Mouse (Mus musculus) gastrocnemius, adult 8-10 months (tissue): ENCODE measurements around the gene Csrnp1. TPM values are rescaled to one million over a fixed set of nuclear protein-coding genes. Genes with fewer than 3 reads are reported as not detected.

Experiments used
- DNase-seq, 2 experiments: peaks; one replicate each; pipeline ENCODE4 v3.0.0; 2022; ENCODE audit warnings: low spot score in 2 of 2
- total RNA-seq, 4 experiments: library from RNA; stranded (reverse); gene quantifications; 2 replicates each; pipeline ENCODE4 v1.2.4; 2022

Csrnp1 gene
- total RNA-seq, 4 experiments from 2014 or later: 3.6 to 10.2 (median 5.9) TPM

DNA sequence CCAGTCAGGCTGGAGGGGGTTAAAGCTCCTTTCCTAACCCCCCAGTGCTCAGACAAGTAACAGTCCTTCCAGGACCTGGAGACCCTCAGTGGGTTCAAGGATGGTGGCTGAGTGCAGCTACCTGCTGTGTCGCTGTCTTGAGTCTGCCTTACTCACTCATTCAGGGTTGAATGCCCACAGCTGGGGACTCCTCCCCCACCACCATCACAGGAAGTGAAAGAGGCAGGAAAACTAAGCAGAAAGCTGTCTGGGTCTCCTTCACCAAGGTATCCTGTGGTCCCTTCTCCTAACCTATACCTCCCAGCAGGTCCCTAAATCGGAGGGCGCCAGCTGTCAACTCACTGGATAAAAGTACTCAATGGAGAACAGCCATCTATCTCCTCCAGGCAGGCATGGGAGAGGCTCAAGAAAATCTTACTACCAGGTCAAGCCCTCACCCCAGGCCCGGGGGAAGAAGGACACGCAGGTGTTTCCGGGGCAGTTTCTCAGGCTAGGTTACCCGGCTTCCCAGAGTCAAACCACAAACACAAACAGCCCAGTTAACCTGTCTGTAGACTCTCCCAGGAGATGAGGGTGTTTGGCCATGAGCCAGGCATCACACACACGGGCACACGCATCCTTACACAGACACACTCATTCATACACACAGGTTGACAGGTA is 6.2 kb downstream of the Csrnp1 start:
- DNase-seq: no peak

DNA sequence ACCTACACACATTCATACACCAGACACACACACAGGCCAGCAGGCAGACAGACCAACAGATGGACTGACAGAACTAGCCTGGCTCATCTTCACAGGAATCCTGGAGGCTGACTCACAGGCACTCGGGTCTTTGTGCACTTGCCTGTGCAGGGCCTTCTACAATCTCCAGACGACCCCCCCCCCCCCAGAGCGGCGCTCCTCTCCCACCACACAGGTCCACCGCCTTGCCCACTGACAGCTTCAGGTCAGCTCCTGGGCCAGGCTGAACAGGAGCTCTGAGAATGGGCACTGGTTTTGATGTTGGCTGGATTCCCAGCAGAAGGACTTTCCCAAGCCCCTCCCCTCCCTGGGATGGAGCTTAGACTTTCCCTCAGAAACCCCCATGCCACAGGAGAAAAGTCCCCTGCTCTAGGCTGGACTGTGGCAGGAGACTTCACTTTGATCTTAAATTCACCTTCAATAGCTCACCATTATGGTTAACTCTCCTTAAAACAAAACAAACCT is 6.8 kb downstream of the Csrnp1 start:
- DNase-seq: no peak

DNA sequence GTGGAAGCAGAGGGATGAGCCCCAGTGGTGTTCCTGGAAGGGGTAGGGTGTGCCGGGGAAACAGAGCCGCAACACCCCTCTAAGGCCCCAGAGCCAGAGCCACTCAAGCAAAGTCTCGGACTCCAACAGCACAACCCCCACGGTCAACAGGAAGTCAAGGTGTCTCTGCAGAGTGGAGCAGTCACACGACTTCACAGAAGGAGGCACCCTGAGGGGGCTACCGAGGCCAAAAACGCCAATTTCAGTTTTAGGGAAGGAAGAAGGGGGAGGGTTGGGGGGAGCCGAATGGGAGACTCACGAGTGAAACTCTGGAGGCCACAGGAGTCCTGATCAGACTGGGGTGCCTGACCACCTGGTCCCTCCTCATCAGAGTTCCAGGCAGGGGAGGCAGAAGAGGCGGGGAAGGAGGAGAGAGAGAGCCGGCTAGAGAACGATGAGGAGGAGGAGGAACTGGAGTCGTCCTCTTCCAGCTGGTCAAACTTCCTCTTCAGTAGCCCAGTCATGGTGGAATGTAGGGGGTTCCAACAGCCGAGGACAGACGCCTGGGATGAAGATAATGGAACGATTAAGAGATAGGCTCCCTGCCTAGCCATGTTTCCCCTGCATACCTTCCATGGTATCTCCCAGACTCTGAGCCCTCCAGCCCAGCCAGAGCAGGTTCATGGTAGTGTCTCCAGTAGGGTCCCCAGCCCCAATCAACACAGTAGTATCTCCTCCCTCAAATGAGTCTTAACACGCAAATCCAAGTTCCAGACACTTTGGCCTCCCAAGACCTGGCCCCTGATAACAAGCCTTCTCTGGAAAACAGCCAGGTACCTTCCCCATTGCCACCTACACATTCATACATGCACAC is 7.5 kb downstream of the Csrnp1 start:
- DNase-seq: no peak

DNA sequence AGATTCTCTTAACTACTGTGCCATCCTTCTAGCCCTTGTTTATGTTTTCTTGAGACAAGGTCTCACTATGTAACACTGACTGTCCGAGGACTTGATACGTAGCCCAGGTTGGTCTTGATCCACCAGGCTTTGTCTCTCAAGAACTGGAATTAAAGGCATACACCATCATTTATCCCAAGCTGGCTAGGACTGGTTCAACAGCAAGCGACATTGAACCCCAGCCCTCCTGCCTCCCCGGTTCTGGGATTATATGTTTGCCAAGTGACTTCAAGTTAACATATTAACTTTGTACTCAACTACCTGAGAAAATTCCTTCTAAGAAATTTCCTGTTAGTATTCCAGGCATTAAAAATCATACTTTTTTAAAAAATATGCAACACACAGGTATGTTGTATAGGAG is 9.2 kb downstream of the Csrnp1 start:
- DNase-seq: no peak

DNA sequence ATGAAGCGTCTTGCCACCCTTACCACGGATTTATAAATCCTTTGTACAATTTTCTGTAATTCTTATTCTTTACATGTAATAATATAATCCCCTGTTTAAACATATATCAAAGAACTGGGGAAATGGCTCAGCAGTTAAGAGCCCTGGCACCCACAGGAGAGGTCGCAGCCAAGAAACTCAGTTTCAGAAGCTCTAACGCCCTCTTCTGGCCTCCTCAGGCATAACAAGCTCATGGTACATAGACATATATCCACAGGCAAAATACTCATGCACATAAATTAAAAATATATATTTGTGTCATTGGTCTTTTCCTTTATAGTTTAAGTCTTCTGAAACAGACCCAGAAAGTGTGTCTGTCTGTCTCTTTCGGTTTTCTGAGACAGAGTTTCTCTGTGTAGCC is 9.8 kb downstream of the Csrnp1 start:
- DNase-seq: no peak

DNA sequence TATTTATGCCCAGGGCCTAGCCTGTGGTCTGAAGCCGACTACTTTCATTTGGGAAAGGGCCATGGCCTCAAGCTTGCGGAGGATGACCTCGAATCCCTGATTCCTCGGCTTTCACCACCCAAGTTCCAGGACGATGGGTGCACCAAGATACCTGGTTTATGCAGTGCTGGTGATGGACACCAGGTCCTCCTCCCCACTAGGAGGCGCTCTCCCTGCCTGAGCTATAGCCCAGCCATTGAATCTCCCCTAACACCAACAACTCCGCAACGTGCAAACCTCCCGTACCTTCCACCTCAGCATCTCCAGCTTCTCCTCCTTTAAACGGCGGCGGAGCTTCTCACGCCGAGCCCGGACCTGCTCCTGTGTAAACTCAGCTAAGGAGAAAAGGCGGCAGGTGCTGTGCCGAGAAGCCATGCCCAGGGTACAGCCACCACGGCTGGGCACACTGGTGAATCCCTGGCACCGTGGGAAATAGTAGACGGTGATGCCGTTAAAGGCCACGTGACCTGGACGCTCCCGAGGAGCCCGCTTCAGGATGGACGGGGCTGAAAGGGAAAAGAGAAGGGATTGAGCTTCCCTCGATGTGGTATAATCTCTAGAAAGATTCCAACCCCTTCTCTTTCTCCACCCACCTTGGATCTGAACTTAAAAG is 10.5 kb downstream of the Csrnp1 start:
- no peak for DNase-seq

DNA sequence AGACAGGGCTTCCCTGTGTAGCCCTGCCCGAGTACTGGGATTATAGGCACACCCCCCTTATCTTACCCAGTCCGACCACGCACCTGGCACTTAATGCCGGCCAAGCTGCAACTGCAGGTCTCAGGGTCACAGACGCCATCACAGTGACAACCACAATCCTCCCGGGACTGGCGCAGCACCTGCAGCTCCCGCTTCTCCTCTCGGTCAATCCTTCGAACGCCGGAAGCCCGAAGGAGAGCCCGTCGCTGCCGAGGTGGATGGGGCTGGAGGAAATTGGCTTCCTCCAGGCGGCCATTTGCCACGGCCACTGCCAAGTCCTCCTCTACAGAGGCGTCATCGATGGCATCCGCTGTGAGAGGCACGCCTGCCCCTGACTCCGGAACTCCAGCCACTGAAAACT is 11.2 kb downstream of the Csrnp1 start:
- no peak for DNase-seq

DNA sequence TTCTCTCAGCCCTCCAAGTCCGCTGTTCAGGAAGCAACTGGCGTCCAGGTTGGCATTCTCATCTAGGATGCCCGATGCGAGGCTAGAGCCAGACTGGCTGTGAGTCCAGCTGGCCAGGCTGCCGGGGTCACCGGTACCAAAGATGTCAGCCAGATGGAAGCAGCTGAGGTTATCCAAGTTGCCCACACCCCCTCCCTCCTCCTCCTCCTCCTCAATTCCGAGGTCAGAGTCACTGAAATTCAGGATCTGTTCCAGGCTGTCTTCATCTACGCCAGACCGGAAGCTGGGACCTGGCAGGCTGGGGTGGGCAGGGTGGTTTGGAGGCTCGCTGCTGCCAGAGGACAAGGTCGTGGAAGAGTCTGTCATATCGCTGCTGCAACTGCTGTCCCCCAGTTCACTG is 11.9 kb downstream of the Csrnp1 start:
- peak; percentile 32 to 70 for DNase-seq

DNA sequence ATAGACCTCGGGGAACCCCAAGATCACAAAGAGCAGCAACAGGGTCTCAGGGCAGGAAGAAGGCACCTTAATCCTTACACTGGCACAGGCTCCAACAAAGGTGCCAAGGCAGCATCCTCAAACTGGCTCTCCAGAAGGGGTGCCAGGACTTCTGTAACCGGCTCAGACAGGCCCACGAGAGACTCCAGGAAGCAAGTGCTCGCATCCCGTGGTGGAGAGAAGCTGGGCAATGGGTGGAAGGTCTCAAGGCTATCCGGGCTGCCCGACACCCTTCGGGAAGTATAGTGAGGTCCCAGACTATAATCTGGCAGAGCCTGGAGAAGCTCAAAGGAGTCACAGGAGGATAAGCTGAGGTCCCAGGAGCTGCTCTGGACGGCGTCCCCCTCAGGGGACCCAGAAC is 12.3 kb downstream of the Csrnp1 start:
- DNase-seq: no peak

DNA sequence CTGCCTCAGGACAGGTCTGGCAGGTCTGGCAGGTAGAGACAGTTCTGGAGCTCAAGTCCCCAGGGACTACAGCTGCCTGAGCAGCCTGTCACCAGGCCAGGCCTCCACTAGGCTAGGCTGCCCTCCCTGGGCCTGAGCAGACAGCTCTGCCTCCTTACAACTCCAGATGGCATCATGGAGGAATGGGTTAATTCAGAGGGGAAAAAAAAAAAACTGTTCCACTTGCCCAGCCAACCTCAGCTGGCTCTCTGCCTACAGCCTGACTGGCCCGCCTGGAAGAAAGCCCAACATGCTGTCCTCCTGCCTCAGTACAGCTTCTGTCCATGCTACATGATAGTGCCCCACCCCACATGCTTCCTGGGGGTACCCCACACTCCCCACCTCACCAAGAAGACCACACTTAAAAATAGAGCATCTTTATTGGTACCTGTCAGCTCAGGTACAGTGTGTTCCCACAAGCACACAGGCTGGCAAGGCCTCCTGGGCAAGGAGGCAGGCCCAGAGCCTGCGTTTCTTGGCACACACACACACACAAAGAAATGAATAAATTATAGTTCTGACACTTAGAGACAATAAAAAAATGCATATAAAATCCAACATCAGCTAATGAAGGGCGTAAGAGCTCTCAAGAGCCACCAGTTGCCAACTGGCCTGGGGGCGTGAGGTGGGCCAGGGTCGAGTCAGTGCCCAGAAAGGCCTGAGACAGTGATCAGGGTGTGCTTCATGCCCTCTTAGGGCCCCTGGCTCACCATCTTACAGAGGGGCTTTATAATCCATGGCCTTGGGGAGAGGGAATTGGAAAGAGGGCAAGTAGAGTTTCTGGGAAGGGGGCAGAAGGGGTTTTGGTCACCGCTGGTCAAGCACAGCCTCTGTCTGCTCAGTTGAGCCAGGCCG is 13.4 kb downstream of the Csrnp1 start:
- DNase-seq: no peak

DNA sequence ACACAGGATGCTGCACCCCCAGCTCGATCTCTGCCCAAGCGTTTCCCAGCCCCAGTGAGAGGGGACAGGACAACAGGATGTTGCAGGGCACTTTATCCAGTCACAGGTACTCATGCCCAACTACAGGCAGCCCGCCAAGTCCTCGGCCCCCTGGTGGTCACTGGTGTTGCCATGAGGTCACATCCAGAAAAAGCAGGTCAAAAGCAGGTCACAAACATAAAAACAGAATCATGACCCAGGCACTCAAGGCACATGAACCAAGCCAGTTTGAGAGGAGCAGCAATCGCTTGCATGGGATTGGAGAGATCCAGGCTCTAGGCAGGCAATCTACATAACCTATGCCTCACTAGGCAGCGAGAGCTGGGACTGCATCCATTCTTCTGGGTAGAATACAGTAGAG is 14.2 kb downstream of the Csrnp1 start:
- DNase-seq: no peak

DNA sequence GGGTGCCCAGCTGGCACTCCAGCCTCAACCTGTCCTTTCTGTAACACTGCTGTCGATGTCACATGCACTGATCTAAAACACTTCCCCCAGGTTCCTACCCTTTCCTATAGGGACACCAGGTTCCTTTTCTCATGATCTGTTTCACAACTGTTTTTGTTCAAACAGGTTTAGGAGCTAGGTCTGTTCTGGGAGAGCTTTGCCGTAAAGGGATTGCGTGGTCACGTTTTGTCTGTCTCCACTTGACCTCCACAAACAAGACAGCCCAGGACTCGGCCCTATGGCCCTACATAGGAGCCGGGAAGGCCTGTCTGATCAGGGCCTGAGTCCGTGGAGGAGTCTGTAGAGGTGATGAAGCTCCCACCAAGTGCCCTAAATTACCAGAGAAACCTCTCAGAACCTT is 14.6 kb downstream of the Csrnp1 start:
- no peak for DNase-seq

DNA sequence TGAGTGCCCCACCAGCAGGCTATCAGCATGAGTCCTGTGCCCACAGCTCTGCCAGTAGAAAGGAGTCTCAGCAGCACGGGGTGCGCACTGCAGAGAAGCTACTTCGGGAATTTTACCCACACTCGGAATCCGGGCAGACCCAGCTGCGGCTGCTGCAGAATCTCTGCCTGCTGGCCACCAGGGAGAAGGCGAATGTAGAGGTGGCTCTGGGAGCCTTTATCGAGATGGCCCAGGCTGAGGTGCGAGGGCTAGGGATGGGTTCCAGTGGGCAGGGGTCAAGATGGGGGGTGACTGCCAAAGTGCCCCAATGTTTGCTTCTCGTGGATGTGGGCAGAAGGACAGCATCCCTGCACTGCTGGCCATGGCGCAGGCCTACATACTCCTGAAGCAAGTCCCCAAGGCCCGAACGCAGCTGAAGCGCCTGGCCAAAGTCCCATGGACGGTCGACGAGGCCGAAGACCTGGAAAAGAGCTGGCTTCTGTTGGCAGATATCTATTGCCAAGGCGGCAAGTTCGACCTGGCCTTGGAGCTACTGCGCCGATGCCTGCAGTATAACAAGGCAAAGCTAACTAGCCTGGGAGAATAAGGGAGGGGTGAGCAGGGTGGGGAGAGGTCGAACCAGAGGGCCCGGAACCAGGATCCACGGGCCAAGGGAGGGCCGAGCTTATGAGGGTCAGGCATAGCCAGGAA is 18.1 kb downstream of the Csrnp1 start:
- no peak for DNase-seq

DNA sequence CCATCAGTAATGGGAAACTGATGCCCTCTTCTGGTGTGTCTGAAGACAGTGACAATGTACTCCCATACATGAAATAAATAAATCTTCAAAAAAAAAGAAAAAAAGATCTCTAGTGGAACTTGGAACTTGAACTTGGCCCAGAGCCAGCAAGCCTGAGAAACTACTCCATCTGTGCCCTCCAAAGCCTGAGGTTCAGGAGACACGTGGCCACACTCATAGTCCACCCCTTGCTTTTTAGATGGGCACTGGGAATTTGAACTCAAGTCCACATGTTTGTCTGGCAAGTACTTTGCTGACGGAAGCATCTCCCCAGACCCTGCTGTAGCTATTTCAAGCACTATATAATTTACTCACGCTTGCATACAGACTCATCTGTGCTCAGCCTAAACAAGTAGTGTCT is 19.3 kb downstream of the Csrnp1 start:
- no peak for DNase-seq

DNA sequence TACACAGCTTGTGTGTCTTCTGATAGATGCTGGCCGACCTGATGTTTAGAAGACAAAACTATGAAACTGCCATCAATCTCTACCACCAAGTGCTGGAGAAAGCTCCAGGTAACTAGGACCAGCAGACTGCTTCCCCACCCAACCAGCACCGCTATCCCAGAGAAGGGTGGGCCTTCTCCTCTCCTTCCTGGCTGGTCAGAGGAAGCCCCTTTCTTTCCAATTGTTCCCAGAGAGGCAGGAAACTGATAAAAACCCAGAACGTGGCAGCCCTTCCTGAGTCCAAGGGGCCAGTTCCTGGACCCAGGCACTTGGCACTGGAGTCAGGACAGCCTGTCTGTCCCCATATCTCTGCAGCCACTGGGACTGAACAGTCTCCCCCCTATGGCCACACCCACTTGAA is 20.3 kb downstream of the Csrnp1 start:
- DNase-seq: no peak

DNA sequence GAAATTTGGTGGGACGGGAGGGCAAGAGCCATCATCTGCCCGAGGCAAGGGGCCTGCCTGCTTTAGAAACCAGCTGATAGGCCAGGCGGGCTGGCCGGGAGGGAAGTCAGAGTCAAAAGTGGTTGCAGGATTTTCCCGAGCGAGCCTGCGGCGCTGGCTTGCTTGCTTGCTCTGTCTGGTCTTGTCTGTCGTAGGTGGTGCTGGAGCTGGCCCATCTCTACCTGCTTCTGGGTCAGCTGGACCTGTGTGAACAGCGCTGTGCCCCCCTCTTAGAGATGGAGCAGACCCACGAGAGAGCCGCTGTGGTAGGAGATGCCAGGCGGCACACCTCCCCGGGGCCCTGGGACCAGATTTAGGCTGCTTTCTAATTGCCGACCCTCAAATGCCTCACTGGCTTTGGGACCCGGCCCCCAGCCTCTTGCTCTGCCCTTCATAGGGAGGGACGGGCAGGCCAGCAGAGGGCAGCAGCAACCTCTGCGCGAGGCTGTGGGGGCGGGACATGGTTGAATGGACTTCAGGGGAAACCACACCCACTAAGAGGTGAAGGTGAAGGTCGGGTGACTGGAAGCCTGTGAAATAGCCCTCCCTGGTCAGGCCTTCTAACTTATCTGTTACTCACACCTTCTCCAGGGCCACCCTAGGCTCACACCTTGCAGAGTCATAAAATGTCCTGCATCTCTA is 21.3 kb downstream of the Csrnp1 start:
- DNase-seq: no peak

DNA sequence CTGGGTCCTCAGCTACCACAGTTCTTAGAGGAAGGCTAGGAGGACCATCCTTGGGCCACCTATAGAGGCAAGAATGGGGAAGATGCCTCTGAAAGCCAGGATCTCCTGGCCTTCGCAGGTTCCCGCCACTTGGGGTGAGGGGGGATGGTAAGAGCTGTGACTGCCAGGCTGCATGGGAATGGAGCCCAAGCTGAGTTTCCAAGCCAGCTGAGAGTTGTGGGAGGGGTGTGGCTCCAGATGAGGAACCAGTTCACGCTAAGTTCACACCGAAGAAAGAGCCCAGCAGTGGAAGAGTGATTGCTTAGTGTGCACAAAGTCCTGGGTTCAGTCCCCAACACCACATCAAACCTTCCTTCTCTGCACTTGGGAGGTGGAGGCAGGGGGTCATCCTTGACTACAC is 22.2 kb downstream of the Csrnp1 start:
- no peak for DNase-seq

DNA sequence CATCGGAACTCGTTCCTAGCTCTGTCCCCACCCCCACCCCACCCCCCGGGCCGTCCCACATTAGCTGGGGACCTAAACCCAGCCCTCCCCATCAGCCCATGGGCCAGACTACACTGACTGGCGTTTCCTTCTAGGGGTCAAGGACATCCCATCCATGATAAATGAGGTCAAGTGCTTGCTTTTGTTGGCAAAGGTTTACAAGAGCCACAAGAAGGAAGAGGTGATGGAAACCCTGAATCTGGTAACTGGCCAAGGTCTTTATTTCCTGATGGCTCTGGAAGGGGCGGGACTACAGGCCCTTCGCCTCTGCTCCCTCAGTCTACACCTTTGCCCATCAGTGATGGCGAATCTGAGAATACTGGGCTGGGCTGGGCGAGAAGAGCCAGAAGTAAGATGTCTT is 25.6 kb downstream of the Csrnp1 start:
- DNase-seq: no peak

DNA sequence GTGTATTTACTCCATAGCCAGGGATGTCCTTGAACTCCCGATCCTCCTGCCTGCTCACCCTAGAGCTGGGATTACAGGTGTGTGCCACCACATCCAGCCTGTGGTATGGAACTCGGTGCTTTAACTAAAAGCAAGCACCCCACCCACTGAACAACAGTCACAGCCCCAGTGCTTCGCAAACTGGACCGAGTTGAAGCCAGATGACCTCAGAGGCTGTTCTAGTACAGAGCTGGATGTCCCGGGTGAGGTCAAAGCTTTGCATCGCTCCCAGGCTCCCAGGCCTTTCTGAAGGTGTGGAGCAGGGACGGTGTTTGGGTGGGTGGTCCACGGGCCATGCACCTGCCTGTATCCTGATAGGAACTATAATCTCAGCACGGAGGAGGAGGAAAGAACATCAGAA is 33.1 kb downstream of the Csrnp1 start:
- DNase-seq: no peak

DNA sequence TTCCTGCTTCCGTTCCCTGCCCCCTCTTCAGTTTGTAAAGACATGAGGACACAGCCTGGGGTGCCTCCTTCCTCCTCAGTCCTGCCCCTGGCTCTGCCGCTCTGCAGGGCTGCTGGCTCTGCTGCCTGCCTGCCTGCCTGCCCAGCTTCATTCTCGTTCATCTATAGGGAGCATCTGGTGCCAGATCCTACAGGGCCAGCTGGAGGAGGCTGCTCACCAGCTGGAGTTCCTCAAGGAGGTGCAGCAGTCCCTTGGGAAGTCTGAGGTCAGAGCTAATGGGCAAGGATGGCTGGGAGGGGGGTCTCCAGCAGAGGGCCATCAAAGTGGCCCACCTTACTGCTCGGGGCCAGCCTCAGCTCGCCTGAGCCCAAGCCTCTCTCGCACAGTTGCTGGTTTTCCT is 34.0 kb downstream of the Csrnp1 start:
- no peak for DNase-seq
